Mouse (Mus musculus) kidney, embryonic 15.5 days (tissue): ENCODE data around the gene Gm3164. TPM values are rescaled to one million over a fixed set of nuclear protein-coding genes. Genes with fewer than 3 reads are reported as not detected.
"Not testable (repeated sequence)": the region's sequence is repeated elsewhere in the genome, so short reads cannot be mapped to it uniquely, and the experiment has no call there.

Source experiments
- ATAC-seq: fragments of 200-750 bp; cut with Nextera tagmentation; replicated peaks from 2 replicates; pipeline ENCODE4 v1.8.0; 2017; ENCODE audit warnings: moderate TSS enrichment; ENCODE audit not compliant: low FRiP score
- H3K27ac ChIP-seq: fragments of 300-500 bp; sonication (generic); 2 replicates; pipeline ENCODE4 v1.5.1; 2015; ENCODE audit warnings: mild to moderate bottlenecking, inconsistent platforms
- H3K27me3 ChIP-seq: fragments of 300-500 bp; sonication (generic); 2 replicates; pipeline ENCODE4 v1.6.1; 2015; ENCODE audit warnings: inconsistent platforms
- H3K36me3 ChIP-seq: fragments of 300-500 bp; sonication (generic); 2 replicates; pipeline ENCODE4 v1.6.1; 2015; ENCODE audit warnings: inconsistent platforms
- H3K4me1 ChIP-seq: fragments of 300-500 bp; sonication (generic); 2 replicates; pipeline ENCODE4 v1.6.1; 2015; ENCODE audit warnings: inconsistent platforms
- H3K4me2 ChIP-seq: fragments of 300-500 bp; sonication (generic); 2 replicates; pipeline ENCODE4 v1.6.1; 2015; ENCODE audit warnings: moderate library complexity, mild to moderate bottlenecking, inconsistent platforms
- H3K4me3 ChIP-seq: fragments of 300-500 bp; sonication (generic); replicated peaks from 2 replicates; pipeline ENCODE4 v1.5.1; 2015; ENCODE audit warnings: mild to moderate bottlenecking, inconsistent platforms
- H3K9ac ChIP-seq: fragments of 300-500 bp; sonication (generic); 2 replicates; pipeline ENCODE4 v1.6.1; 2015; ENCODE audit warnings: mild to moderate bottlenecking, inconsistent platforms
- H3K9me3 ChIP-seq: fragments of 300-500 bp; sonication (generic); replicated peaks from 2 replicates; pipeline ENCODE4 v1.6.1; 2016; ENCODE audit warnings: inconsistent platforms
- WGBS: fragments of 180-500 bp; shearing (Covaris S2); methylation state at CpG from one replicate; pipeline ENCODE4 v1.1.7; 2015; ENCODE audit warnings: mixed read lengths; 5-methylcytosine and 5-hydroxymethylcytosine counted together
- polyA plus RNA-seq: library from polyadenylated mRNA; unstranded; fragments of >200 nt; fragmentation: Nextera tagmentation; extraction: Ambion mirVana; gene quantifications from 2 replicates; pipeline ENCODE4 v1.2.1, GENCODE M21; 2015

Gm3164 gene
- polyA plus RNA-seq = 0.17 and 0.19 TPM in 2 replicates

GRCm38 (mm10) chr14:4414965-4415835 is at the start of gene Gm3164:
TSS of gene Gm3164 (plus strand) at chr14:4415448.
- WGBS = under 1% methylated on average over 26 of the region's 59 CpGs

GRCm38 (mm10) chr14:4368991-4369390 is 46.3 kb upstream of the Gm3164 start:
- H3K27ac ChIP-seq, H3K4me2 ChIP-seq, H3K4me1 ChIP-seq, H3K4me3 ChIP-seq, H3K27me3 ChIP-seq, H3K36me3 ChIP-seq, H3K9ac ChIP-seq, H3K9me3 ChIP-seq, ATAC-seq: not testable (repeated sequence)
- WGBS = 88% methylated on average over 3 of the region's 3 CpGs

More at GRCm38 (mm10) chr14:4414965-4415835, at the start of gene Gm3164:
- H3K36me3 ChIP-seq, H3K9ac ChIP-seq, ATAC-seq, H3K27me3 ChIP-seq, H3K27ac ChIP-seq, H3K4me1 ChIP-seq, H3K9me3 ChIP-seq: not testable (repeated sequence)
- Histone ChIP-seq H3K4me3 (peak within 1 kb of the TSS; percentile 42), H3K4me2 (peak within 1 kb of the TSS; percentile 68)

GRCm38 (mm10) chr14:4369691-4370090 is 45.6 kb upstream of the Gm3164 start:
- ATAC-seq, H3K4me1 ChIP-seq, H3K4me2 ChIP-seq, H3K9me3 ChIP-seq, H3K27me3 ChIP-seq, H3K36me3 ChIP-seq, H3K27ac ChIP-seq, H3K9ac ChIP-seq, H3K4me3 ChIP-seq: not testable (repeated sequence)
- WGBS = 79% methylated on average over 3 of the region's 3 CpGs

GRCm38 (mm10) chr14:4377871-4378270 is 37.4 kb upstream of the Gm3164 start:
- H3K27ac ChIP-seq, H3K27me3 ChIP-seq, H3K4me3 ChIP-seq, H3K4me1 ChIP-seq, H3K9me3 ChIP-seq, ATAC-seq, H3K36me3 ChIP-seq, H3K9ac ChIP-seq, H3K4me2 ChIP-seq: not testable (repeated sequence)

GRCm38 (mm10) chr14:4385606-4386005 is 29.6 kb upstream of the Gm3164 start:
- not testable (repeated sequence) for H3K9me3 ChIP-seq, ATAC-seq

GRCm38 (mm10) chr14:4392841-4393530 is 22.3 kb upstream of the Gm3164 start:
- not testable (repeated sequence) for H3K9me3 ChIP-seq, ATAC-seq, H3K9ac ChIP-seq, H3K27me3 ChIP-seq, H3K4me1 ChIP-seq, H3K27ac ChIP-seq, H3K36me3 ChIP-seq, H3K4me2 ChIP-seq, H3K4me3 ChIP-seq
- 90% methylated on average over 4 of the region's 6 CpGs for WGBS

More at GRCm38 (mm10) chr14:4385606-4386005, 29.6 kb upstream of the Gm3164 start:
- not testable (repeated sequence) for H3K9ac ChIP-seq, H3K27ac ChIP-seq, H3K27me3 ChIP-seq, H3K4me2 ChIP-seq, H3K4me1 ChIP-seq, H3K4me3 ChIP-seq, H3K36me3 ChIP-seq

- H3K9me3 ChIP-seq, H3K4me1 ChIP-seq, H3K27me3 ChIP-seq, ATAC-seq, H3K36me3 ChIP-seq, H3K4me3 ChIP-seq, H3K9ac ChIP-seq, H3K4me2 ChIP-seq, H3K27ac ChIP-seq: not testable (repeated sequence)
- 84% methylated on average over 3 of the region's 3 CpGs for WGBS
These were observed 18.0 kb upstream of the Gm3164 start, which contains the start of gene Gm3159 for GRCm38 (mm10) chr14:4397226-4397625. TSS of gene Gm3159 (plus strand) at chr14:4397526.

- not testable (repeated sequence) for ATAC-seq
These were observed 16.6 kb upstream of the Gm3164 start for GRCm38 (mm10) chr14:4398624-4399023.

GRCm38 (mm10) chr14:4400115-4400789 is 15.0 kb upstream of the Gm3164 start:
- H3K27me3 ChIP-seq, H3K4me2 ChIP-seq, ATAC-seq, H3K27ac ChIP-seq, H3K4me3 ChIP-seq, H3K36me3 ChIP-seq, H3K9ac ChIP-seq, H3K4me1 ChIP-seq, H3K9me3 ChIP-seq: not testable (repeated sequence)
- WGBS = 82% methylated on average over 5 of the region's 5 CpGs

More at GRCm38 (mm10) chr14:4398624-4399023, 16.6 kb upstream of the Gm3164 start:
- H3K4me2 ChIP-seq, H3K4me1 ChIP-seq, H3K4me3 ChIP-seq, H3K36me3 ChIP-seq, H3K9ac ChIP-seq, H3K9me3 ChIP-seq, H3K27ac ChIP-seq, H3K27me3 ChIP-seq: not testable (repeated sequence)

- not testable (repeated sequence) for H3K9ac ChIP-seq, H3K27ac ChIP-seq, H3K27me3 ChIP-seq, H3K4me2 ChIP-seq, H3K36me3 ChIP-seq, H3K4me3 ChIP-seq, H3K9me3 ChIP-seq, ATAC-seq, H3K4me1 ChIP-seq
- 70% methylated on average over 5 of the region's 5 CpGs for WGBS
These were observed 14.0 kb upstream of the Gm3164 start for GRCm38 (mm10) chr14:4401245-4401644.

- not testable (repeated sequence) for H3K4me1 ChIP-seq, H3K9me3 ChIP-seq, H3K4me3 ChIP-seq, H3K27ac ChIP-seq, H3K27me3 ChIP-seq, H3K36me3 ChIP-seq, ATAC-seq, H3K9ac ChIP-seq, H3K4me2 ChIP-seq
These were observed 11.4 kb upstream of the Gm3164 start for GRCm38 (mm10) chr14:4403840-4404239.

- ATAC-seq, H3K9ac ChIP-seq, H3K4me1 ChIP-seq, H3K27me3 ChIP-seq, H3K36me3 ChIP-seq, H3K4me3 ChIP-seq, H3K9me3 ChIP-seq, H3K4me2 ChIP-seq, H3K27ac ChIP-seq: not testable (repeated sequence)
- 74% methylated on average over 1 of the region's 1 CpGs for WGBS
These were observed 5.3 kb upstream of the Gm3164 start for GRCm38 (mm10) chr14:4409939-4410338.
